Mouse (Mus musculus): Measurements from ENCODE around the gene Mybl2. TPM values are rescaled to one million over a fixed set of nuclear protein-coding genes. Genes with fewer than 3 reads are reported as not detected.

The Mybl2 gene
- polyA plus RNA-seq, 1 experiment from 2014 or later = 47.5 TPM

DNA sequence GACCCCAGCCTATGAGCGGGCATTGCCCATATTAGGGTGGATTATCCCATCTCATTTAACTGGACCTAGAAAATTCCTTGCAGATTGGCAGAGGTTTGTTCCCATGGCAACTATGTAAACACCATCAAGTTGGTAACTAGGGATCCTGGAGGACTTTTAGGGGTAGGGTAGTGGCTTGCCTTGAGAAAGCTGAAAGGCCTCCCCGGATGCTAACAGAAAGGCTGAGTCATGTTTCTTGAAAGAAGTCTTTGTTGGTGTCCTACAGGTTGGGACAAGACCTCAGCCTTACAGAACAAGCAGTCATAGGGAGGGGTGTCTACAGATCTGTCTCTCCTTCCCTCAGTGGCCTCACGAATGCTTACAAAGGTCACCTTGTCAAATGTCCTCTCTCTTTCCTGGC, 20.7 kb downstream of the Mybl2 start:
- H3K36me3 ChIP-seq = peaks cover 94% of the 10 kb centered on the region
- no peak overlapping the region for H3K4me3 ChIP-seq
- H3K9me3 ChIP-seq (replicated peaks) = no peaks in the 10 kb centered on the region
- H3K27ac ChIP-seq = no peak overlapping the region
- no peak for DNase-seq (ENCODE audit: low spot score)
- WGBS = 87% methylated on average over 3 of the region's 3 CpGs
- no peaks in the 10 kb centered on the region for H3K4me1 ChIP-seq
- H3K27me3 ChIP-seq (ENCODE audit: low read depth, poor library complexity, severe bottlenecking) = no peaks in the 10 kb centered on the region

DNA sequence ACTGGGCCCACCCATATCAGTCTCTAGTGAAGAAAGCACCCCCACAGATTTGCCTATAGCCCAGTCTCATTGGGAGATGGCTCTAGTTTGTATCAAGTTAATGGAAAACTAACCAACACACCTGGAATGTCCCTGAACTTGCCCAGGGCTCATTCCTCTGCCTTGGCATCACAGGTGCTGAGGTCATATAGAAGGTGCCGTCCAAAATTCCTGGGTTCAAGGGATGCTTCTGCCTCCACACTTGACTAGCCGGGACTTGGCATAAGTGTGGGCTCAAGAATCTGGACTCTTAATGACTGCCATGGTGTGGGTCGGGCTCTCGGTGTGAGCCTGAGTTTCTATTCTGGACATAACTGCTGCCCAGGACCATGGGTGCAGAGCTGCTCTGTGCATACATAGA, 24.6 kb downstream of the Mybl2 start:
- Histone ChIP-seq H3K4me1 (no peaks in the 10 kb centered on the region), H3K27ac (no peak overlapping the region), H3K4me3 (no peak overlapping the region), H3K27me3 (ENCODE audit: low read depth, poor library complexity, severe bottlenecking) (no peaks in the 10 kb centered on the region), H3K36me3 (peaks cover 90% of the 10 kb centered on the region), H3K9me3 (replicated peaks) (no peaks in the 10 kb centered on the region)
- 93% methylated on average over 4 of the region's 4 CpGs for WGBS
- DNase-seq (ENCODE audit: low spot score) = no peak

DNA sequence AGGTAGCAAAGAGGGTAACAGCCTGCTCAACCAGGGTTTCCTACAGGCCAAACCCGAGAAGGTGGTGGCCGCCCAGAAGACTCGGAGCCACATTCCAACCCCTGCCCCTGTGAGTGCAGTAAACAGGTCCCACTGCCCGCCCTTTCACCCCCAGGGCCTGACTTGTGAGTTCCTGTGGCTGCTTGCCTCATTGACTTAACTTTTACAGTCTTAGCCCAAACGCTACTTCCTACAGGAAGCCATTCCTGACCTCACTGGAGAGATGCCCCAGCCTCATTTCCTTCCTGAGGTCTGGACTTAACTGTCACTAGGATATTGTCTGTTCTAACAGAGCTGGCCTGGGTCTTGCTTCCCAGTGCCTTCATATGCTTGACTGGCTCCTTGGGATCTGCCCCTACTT, 28.1 kb downstream of the Mybl2 start:
- 70% methylated on average over 5 of the region's 5 CpGs for WGBS
- Histone ChIP-seq H3K4me1 (no peaks in the 10 kb centered on the region), H3K27ac (no peak overlapping the region), H3K27me3 (ENCODE audit: low read depth, poor library complexity, severe bottlenecking) (no peaks in the 10 kb centered on the region), H3K9me3 (replicated peaks) (no peaks in the 10 kb centered on the region), H3K36me3 (peaks cover 68% of the 10 kb centered on the region), H3K4me3 (no peak overlapping the region)
- DNase-seq (ENCODE audit: low spot score) = no peak

DNA sequence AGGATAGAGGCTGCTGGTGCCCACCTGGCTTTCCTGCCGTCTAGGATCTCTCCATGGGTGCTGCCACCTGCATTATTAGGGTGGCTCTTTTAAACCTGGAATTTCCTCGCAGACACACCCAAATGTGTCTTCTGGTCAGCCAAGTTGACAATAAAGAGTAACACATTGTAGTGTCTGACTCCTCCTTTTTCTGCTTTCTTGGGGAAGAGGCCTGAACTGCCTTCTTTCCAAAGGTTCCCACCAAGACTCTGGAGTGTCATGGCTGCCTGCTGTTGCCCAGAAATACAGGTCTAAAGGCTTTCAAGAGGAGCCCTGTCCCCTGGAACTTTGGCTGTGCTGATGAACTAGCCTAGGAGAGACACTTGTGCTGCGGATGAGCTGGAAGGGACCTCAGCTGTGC, 30.0 kb downstream of the Mybl2 start:
- H3K36me3 ChIP-seq = peaks cover 49% of the 10 kb centered on the region
- H3K9me3 ChIP-seq (replicated peaks) = no peaks in the 10 kb centered on the region
- WGBS = 92% methylated on average over 3 of the region's 3 CpGs
- H3K27ac ChIP-seq = no peak overlapping the region
- DNase-seq (ENCODE audit: low spot score) = no peak
- H3K4me1 ChIP-seq = no peaks in the 10 kb centered on the region
- no peaks in the 10 kb centered on the region for H3K27me3 ChIP-seq (ENCODE audit: low read depth, poor library complexity, severe bottlenecking)
- no peak overlapping the region for H3K4me3 ChIP-seq

DNA sequence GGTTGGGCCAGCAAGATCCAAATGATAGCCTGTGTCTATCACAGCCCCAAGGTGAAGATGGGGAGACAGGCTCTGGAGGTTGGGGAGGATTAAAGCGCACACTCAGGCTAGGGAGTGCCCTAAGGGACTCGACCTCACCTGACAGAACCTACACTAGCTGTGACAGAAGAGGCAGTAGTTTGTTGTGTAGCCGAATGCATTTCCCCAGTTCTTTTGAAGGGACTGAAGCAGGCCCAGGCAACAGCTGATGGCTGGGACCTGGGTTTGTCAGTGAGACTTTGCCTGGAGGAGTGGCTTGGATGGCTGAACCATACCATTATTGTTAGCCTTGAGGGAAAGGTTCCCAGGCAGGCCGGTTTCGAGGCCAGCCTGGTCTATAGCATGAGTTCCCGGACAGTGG, 30.6 kb downstream of the Mybl2 start:
- no peak overlapping the region for H3K27ac ChIP-seq
- DNase-seq (ENCODE audit: low spot score) = no peak

DNA sequence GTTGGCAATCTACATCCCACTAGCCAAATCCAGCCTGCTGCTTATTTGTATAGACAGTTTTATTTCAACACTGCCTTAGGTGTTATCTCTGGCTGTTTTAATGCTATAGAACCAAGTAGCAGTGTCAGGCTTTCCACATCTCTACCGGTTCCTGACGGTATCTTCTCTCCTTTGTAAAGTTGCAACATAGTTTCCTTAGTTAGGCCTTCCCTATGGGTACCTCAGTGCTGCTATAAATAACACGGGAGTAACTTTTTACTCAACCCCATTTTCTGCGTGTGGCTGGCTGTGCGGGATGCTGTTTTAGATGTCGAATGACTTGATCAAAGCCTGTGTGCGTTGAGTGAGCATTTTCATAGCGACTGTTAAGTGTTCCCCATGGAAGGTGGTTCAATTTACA, 32.1 kb downstream of the Mybl2 start:
- 89% methylated on average over 8 of the region's 8 CpGs for WGBS
- H3K4me3 ChIP-seq = no peak overlapping the region
- H3K36me3 ChIP-seq = peaks cover 32% of the 10 kb centered on the region
- no peaks in the 10 kb centered on the region for H3K27me3 ChIP-seq (ENCODE audit: low read depth, poor library complexity, severe bottlenecking)
- no peaks in the 10 kb centered on the region for H3K4me1 ChIP-seq
- H3K9me3 ChIP-seq (replicated peaks) = no peaks in the 10 kb centered on the region
- H3K27ac ChIP-seq = no peak overlapping the region
- DNase-seq (ENCODE audit: low spot score) = no peak

More for the DNA sequence above, 30.6 kb downstream of the Mybl2 start:
- WGBS = 83% methylated on average over 6 of the region's 6 CpGs
- Histone ChIP-seq H3K4me1 (no peaks in the 10 kb centered on the region), H3K9me3 (replicated peaks) (no peaks in the 10 kb centered on the region), H3K4me3 (no peak overlapping the region), H3K27me3 (ENCODE audit: low read depth, poor library complexity, severe bottlenecking) (no peaks in the 10 kb centered on the region), H3K36me3 (peaks cover 44% of the 10 kb centered on the region)

DNA sequence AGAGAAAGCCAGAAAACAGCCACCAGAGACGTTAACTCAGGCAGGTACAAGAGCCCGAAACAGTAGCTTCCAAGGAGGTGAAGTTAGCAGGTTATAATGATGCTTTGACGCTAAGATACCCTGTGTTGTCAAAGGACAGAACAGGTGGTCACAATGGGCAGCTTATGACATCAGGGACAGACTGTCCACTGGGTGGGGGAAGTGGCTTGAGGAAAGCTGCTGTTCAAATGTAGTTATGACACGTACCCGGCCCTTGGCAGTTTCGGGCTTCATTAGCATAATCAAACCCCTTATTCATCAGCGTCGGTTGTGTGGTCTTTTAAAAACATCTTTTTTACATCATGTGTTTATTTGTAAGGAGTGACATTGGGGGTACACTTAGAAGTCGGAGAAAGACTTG, 33.2 kb downstream of the Mybl2 start, which contains the start of gene Gtsf1l:
Gene Gtsf1l (minus strand): TSS at position 128 of the 400 bp plus-strand sequence.
- no peak for DNase-seq (ENCODE audit: low spot score)
- peaks cover 22% of the 10 kb centered on the region for H3K36me3 ChIP-seq
- H3K4me3 ChIP-seq = no peak within 1 kb of the TSS
- no peak within 1 kb of the TSS for H3K27ac ChIP-seq
- no peaks in the 10 kb centered on the region for H3K9me3 ChIP-seq (replicated peaks)
- no peaks in the 10 kb centered on the region for H3K4me1 ChIP-seq
- 91% methylated on average over 9 of the region's 9 CpGs for WGBS
- no peaks in the 10 kb centered on the region for H3K27me3 ChIP-seq (ENCODE audit: low read depth, poor library complexity, severe bottlenecking)

DNA sequence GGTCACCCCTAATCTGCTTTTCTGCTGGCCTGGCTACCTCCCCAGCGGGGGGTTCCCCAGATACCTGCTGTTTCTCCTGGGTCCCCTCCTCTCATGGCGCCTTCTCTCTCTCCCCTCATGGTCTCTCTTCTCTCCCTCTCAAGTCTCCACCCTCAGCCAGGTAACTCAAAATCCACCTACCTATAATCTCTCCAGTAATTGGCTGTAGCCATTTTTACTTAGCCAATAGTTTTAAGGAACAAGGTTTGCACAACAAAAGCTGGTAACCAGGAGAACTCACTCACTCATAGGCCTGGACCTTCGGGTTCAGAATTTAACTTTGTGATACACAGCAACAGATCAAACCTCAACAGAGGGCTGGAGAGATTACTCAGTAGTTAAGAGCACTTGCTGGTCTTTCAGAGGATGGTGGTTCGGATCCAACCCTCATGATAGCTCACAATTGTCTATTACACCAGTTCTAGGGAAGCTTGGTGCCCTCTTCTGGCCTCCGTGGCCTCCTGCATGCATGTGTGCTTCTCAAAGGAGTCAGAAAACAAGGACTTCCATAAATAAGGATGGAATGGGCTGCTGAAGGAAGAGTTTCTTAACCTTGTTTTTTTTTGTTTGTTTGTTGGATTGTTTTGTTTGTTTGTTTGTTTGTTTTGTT, 35.1 kb downstream of the Mybl2 start:
- H3K27ac ChIP-seq = no peak overlapping the region
- DNase-seq (ENCODE audit: low spot score) = no peak
- H3K36me3 ChIP-seq = peaks cover 8% of the 10 kb centered on the region
- H3K9me3 ChIP-seq (replicated peaks) = no peaks in the 10 kb centered on the region
- H3K4me3 ChIP-seq = no peak overlapping the region
- 73% methylated on average over 5 of the region's 5 CpGs for WGBS
- no peaks in the 10 kb centered on the region for H3K4me1 ChIP-seq
- no peaks in the 10 kb centered on the region for H3K27me3 ChIP-seq (ENCODE audit: low read depth, poor library complexity, severe bottlenecking)

DNA sequence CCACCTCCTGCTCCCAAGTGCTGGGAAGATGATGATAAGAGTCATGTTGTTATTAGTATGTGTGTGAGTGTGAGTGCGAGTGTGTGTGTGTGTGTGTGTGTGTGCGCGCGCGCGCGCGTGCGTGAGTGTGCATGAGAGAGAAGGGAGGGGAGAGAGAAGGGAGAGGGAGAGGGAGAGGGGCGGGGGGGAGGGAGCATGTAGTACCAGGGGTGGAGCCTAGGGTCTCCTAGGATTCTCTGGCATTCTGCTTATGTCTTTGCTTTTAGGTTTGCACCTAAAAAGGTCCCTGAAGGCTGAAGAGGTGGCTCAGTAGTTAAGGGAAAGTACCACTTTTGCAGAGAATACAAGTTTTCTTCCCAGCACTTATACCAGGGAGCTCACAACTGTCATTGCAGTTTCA, 40.4 kb downstream of the Mybl2 start:
- H3K9me3 ChIP-seq (replicated peaks) = no peaks in the 10 kb centered on the region
- H3K36me3 ChIP-seq = no peaks in the 10 kb centered on the region
- no peak overlapping the region for H3K4me3 ChIP-seq
- peaks cover 5% of the 10 kb centered on the region; the same call in 1 of the 2 replicates for H3K4me1 ChIP-seq
- peaks cover 3% of the 10 kb centered on the region; the same call in 1 of the 2 replicates for H3K27me3 ChIP-seq (ENCODE audit: low read depth, poor library complexity, severe bottlenecking)
- no peak for DNase-seq (ENCODE audit: low spot score)
- 87% methylated on average over 10 of the region's 10 CpGs for WGBS
- H3K27ac ChIP-seq = no peak overlapping the region

DNA sequence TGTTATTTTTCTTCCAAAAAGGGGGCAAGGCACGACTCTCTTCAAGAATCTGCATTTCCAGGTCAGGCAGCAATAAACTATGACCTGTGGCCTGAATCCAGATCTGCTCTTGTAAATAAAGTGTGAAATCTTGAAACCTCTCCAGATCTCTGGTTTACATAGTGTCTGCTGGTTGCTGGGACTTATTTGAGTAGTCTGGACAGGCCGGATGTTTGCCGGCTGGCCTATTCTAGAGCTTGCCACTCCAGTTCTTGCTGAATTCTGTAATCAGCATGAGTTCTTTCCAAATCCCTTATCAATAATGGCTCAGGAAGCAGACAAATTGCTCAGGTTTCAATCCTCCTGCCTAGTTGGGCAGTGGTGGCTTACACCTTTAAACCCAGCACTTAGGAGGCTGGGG, 41.3 kb downstream of the Mybl2 start:
- 75% methylated on average over 3 of the region's 3 CpGs for WGBS
- Histone ChIP-seq H3K36me3 (no peaks in the 10 kb centered on the region), H3K27ac (no peak overlapping the region), H3K9me3 (replicated peaks) (no peaks in the 10 kb centered on the region), H3K4me3 (no peak overlapping the region), H3K4me1 (peaks cover 10% of the 10 kb centered on the region; the same call in 1 of the 2 replicates), H3K27me3 (ENCODE audit: low read depth, poor library complexity, severe bottlenecking) (peaks cover 8% of the 10 kb centered on the region; the same call in 1 of the 2 replicates)
- no peak for DNase-seq (ENCODE audit: low spot score)

DNA sequence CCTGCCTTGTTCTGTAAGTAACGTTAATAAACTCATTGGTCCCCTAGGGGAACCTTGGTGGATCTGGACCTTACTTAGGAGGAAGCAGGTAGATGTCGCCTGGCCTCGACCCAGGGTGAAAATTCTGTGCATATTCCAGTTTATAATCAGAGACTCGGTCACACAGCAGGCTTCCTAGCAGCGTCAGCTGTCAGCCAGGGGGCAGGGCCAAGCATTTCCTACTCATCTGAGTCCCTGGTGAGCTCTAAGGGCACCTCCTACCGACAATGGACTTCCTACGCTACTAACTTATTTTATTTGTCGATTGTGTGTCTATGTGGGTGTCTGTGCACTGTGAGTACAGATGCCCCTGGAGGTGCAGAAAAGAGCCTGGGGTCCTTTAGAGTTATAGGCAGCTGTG, 45.4 kb downstream of the Mybl2 start:
- 60% methylated on average over 8 of the region's 8 CpGs for WGBS
- no peaks in the 10 kb centered on the region for H3K36me3 ChIP-seq
- no peak overlapping the region for H3K4me3 ChIP-seq
- no peak overlapping the region for H3K27ac ChIP-seq
- DNase-seq (ENCODE audit: low spot score) = no peak
- H3K9me3 ChIP-seq (replicated peaks) = no peaks in the 10 kb centered on the region
- peaks cover 29% of the 10 kb centered on the region for H3K4me1 ChIP-seq
- peaks cover 8% of the 10 kb centered on the region; the same call in 1 of the 2 replicates for H3K27me3 ChIP-seq (ENCODE audit: low read depth, poor library complexity, severe bottlenecking)

DNA sequence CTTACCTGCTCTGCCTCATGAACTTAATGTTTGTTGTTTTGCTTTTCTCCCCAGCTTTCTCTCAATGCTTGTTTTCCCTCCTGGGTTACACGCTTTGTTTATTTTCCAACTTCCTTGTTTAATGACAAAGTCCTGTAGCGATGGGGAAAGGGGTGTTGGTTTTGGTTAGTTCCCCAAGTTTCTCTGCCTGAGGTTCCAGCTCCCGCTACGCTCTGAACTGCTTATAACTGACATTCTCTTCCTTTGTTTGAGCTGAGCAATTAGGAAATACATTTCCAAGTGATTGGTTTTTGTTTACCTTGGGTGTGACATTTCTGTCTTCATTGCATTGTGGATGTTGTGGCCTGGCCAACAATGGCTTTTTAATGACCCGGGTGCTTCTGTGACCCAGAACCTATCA, 46.1 kb downstream of the Mybl2 start:
- Histone ChIP-seq H3K36me3 (no peaks in the 10 kb centered on the region), H3K9me3 (replicated peaks) (no peaks in the 10 kb centered on the region), H3K4me3 (no peak overlapping the region), H3K4me1 (peaks cover 29% of the 10 kb centered on the region), H3K27ac (no peak overlapping the region), H3K27me3 (ENCODE audit: low read depth, poor library complexity, severe bottlenecking) (peaks cover 8% of the 10 kb centered on the region; the same call in 1 of the 2 replicates)
- DNase-seq (ENCODE audit: low spot score) = no peak
- 79% methylated on average over 5 of the region's 5 CpGs for WGBS

DNA sequence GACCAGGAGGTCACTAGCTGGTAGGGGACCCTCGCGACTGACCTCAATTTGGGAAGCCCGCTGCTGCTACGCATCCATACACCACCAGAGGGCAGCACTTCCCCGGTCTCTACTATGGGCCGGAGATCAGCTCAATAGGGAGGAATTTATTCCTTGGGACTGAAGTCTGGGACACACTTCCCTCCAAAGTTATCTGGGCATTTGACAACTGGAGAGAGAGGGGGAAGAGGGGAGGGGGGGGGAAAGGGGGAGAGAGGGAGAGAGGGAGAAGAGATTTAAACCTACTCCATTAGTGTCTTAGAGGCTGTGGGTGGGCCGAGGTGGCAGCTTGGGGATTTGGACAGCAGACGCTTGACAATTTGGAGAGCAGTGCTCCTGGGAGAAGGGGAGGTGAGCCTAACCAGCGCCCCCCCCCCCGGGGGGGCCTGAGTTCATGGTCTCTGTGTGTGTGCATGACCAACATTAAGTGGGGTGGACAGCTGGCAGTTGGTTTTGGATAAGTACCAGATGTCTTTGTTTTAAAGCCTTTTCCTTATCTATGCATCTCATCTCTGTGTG, 47.2 kb downstream of the Mybl2 start:
- Histone ChIP-seq H3K36me3 (no peaks in the 10 kb centered on the region), H3K4me1 (peaks cover 29% of the 10 kb centered on the region), H3K27me3 (ENCODE audit: low read depth, poor library complexity, severe bottlenecking) (peaks cover 8% of the 10 kb centered on the region; the same call in 1 of the 2 replicates), H3K9me3 (replicated peaks) (no peaks in the 10 kb centered on the region), H3K27ac (no peak overlapping the region), H3K4me3 (no peak overlapping the region)
- peak; percentile 91 for DNase-seq (ENCODE audit: low spot score)
- 11% methylated on average over 10 of the region's 10 CpGs for WGBS

All from limb, embryonic 10.5 days (tissue).